Mouse (Mus musculus): ENCODE data around the gene Gm10203. TPM values are rescaled to one million over a fixed set of nuclear protein-coding genes. Genes with fewer than 3 reads are reported as not detected.

Gm10203 gene
- total and polyA plus RNA-seq, 2 experiments from 2014 or later: not detected

DNA sequence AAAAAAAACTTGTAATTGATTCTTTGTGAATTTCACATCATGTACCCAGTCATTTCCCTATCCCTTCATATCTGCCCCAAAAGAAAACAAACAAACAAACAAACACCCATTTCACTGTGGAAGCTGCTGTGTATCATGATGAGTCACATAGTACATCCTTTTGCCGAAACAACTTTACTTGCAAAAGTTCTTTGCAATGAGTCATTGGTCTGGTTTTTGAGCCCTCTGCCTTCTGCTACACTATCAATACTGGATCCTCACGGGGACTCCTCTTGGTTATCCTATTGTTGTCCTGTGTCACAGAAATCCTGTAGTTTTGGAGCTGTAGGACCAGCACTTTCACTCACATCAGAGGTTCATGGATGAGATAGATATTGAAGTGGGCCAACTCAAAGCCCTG lies 21.1 kb upstream of the Gm10203 start:
- H3K9ac ChIP-seq (replicated peaks; ENCODE audit: low read length): no peak overlapping the region
- H3K36me3 ChIP-seq (ENCODE audit: insufficient read depth, low read length): no peaks in the 10 kb centered on the region
- no peak overlapping the region for H3K4me2 ChIP-seq (ENCODE audit: low read depth, low read length)
- no peak overlapping the region for H3K4me3 ChIP-seq (ENCODE audit: low read length)
- no peak for DNase-seq (ENCODE audit: low spot score)
- no peaks in the 10 kb centered on the region for H3K27me3 ChIP-seq (ENCODE audit: insufficient read depth, low read length)
- no peak for ATAC-seq
- 71% methylated on average over 2 of the region's 2 CpGs for WGBS
- H3K27ac ChIP-seq: no peak overlapping the region
- no peak for TF ChIP-seq CTCF (IDR thresholded peaks at IDR 0.05; ENCODE audit: low read depth)
- H3K4me1 ChIP-seq (ENCODE audit: insufficient read depth, low read length): no peaks in the 10 kb centered on the region
- H3K9me3 ChIP-seq (ENCODE audit: low read length): no peaks in the 10 kb centered on the region

DNA sequence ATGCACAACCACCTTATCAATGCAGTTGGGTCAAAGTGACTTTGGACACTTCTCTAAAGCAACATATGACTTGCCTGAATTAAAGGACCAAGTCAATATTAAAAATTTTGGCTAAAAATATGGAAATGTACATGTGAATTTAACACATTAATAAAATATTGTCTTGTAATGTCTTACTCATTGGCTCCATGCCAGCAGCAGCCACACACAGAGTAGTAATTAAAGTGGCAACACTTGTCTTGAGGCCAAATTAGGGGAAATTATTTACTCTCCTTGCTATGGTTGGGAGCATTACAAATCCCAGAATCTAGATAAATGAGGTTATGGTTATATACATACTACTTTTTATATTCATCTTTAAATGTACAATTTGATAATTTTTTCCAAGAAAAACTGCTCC lies 13.0 kb upstream of the Gm10203 start:
- H3K4me2 ChIP-seq (ENCODE audit: low read depth, low read length): no peak overlapping the region
- H3K36me3 ChIP-seq (ENCODE audit: insufficient read depth, low read length): no peaks in the 10 kb centered on the region
- no peaks in the 10 kb centered on the region for H3K27me3 ChIP-seq (ENCODE audit: insufficient read depth, low read length)
- ATAC-seq (no peak), DNase-seq (ENCODE audit: low spot score) (no peak)
- no peaks in the 10 kb centered on the region for H3K9me3 ChIP-seq (ENCODE audit: low read length)
- H3K4me1 ChIP-seq (ENCODE audit: insufficient read depth, low read length): no peaks in the 10 kb centered on the region
- no peak overlapping the region for H3K4me3 ChIP-seq (ENCODE audit: low read length)
- H3K9ac ChIP-seq (replicated peaks; ENCODE audit: low read length): no peak overlapping the region
- no peak for TF ChIP-seq CTCF (IDR thresholded peaks at IDR 0.05; ENCODE audit: low read depth)
- H3K27ac ChIP-seq: no peak overlapping the region

DNA sequence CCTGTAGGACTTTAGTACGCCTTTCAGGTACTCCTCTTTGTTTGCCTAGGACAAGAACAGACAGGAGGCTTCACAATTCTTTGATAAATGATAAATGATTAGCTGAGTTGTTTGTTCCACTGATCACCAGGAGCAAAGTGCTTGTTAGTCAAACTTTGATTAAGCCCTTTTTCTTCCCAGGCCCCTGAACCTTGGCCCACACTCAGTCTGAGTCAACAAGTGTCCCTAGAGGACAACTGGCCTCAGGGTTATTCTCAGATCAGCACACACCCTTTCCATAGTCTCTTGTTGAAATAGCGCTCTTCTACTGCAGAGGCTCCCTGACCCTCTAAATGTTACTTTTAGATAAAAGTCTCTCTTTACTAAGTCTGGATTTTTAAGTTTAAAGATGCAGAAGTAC lies 11.0 kb upstream of the Gm10203 start:
- ATAC-seq (no peak), DNase-seq (ENCODE audit: low spot score) (no peak)
- no peak for TF ChIP-seq CTCF (IDR thresholded peaks at IDR 0.05; ENCODE audit: low read depth)
- H3K9me3 ChIP-seq (ENCODE audit: low read length): no peaks in the 10 kb centered on the region
- no peaks in the 10 kb centered on the region for H3K27me3 ChIP-seq (ENCODE audit: insufficient read depth, low read length)
- no peaks in the 10 kb centered on the region for H3K4me1 ChIP-seq (ENCODE audit: insufficient read depth, low read length)
- no peak overlapping the region for H3K9ac ChIP-seq (replicated peaks; ENCODE audit: low read length)
- no peaks in the 10 kb centered on the region for H3K36me3 ChIP-seq (ENCODE audit: insufficient read depth, low read length)
- 66% methylated on average over 2 of the region's 2 CpGs for WGBS
- H3K27ac ChIP-seq: no peak overlapping the region
- H3K4me3 ChIP-seq (ENCODE audit: low read length): no peak overlapping the region
- H3K4me2 ChIP-seq (ENCODE audit: low read depth, low read length): no peak overlapping the region

DNA sequence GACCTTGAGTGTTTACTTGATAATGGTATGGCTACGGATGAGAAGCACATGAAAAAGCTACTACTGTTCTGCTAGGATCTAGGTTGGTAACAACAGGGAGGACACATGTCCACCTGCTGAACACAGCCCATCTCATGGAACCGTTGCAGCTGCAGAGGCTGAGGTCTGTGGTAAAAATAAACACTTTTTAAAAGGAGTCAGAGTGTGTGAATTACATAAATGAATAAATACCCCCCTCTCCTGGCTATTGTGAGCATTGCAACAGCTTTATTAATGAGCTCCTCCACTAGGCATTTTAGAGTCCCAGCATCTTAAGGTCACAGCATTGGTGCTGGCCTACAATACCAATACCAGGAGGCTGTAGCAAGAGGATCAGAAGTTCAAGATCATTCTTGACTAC lies 10.1 kb upstream of the Gm10203 start:
- H3K4me1 ChIP-seq (ENCODE audit: insufficient read depth, low read length): no peaks in the 10 kb centered on the region
- 37% methylated on average over 2 of the region's 2 CpGs for WGBS
- no peaks in the 10 kb centered on the region for H3K36me3 ChIP-seq (ENCODE audit: insufficient read depth, low read length)
- no peak overlapping the region for H3K27ac ChIP-seq
- H3K27me3 ChIP-seq (ENCODE audit: insufficient read depth, low read length): no peaks in the 10 kb centered on the region
- peak; percentile 83 for TF ChIP-seq CTCF (IDR thresholded peaks at IDR 0.05; ENCODE audit: low read depth)
- ATAC-seq (peak; percentile 83), DNase-seq (ENCODE audit: low spot score) (peak; percentile 88)
- no peaks in the 10 kb centered on the region for H3K9me3 ChIP-seq (ENCODE audit: low read length)
- H3K9ac ChIP-seq (replicated peaks; ENCODE audit: low read length): no peak overlapping the region
- H3K4me2 ChIP-seq (ENCODE audit: low read depth, low read length): no peak overlapping the region
- no peak overlapping the region for H3K4me3 ChIP-seq (ENCODE audit: low read length)

DNA sequence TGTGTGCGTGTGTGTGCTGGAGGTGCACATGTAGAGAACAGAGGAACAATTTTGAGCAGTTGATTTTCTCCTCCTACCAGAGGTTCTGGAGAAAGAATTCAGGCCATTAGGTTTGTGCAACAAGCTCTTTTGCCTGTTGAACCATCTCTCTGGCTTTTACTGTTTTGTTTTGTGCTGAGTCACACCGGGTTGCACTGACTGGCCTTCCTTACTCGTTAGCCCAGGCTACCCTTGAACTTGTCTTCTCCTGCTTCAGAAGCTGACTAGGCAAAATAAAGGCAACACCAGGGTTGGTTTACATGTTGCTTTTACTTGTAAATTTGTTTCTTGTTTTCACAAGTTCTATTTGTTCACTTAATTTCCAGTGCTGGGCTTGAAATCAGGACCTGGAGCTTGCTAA lies 6.9 kb upstream of the Gm10203 start:
- no peak overlapping the region for H3K27ac ChIP-seq
- H3K4me1 ChIP-seq (ENCODE audit: insufficient read depth, low read length): no peaks in the 10 kb centered on the region
- no peak overlapping the region for H3K4me2 ChIP-seq (ENCODE audit: low read depth, low read length)
- no peaks in the 10 kb centered on the region for H3K9me3 ChIP-seq (ENCODE audit: low read length)
- no peaks in the 10 kb centered on the region for H3K27me3 ChIP-seq (ENCODE audit: insufficient read depth, low read length)
- DNase-seq (ENCODE audit: low spot score): no peak
- no peak overlapping the region for H3K9ac ChIP-seq (replicated peaks; ENCODE audit: low read length)
- H3K4me3 ChIP-seq (ENCODE audit: low read length): no peak overlapping the region
- no peaks in the 10 kb centered on the region for H3K36me3 ChIP-seq (ENCODE audit: insufficient read depth, low read length)
- ATAC-seq: no peak
- TF ChIP-seq CTCF (IDR thresholded peaks at IDR 0.05; ENCODE audit: low read depth): no peak
- 84% methylated on average over 3 of the region's 3 CpGs for WGBS

DNA sequence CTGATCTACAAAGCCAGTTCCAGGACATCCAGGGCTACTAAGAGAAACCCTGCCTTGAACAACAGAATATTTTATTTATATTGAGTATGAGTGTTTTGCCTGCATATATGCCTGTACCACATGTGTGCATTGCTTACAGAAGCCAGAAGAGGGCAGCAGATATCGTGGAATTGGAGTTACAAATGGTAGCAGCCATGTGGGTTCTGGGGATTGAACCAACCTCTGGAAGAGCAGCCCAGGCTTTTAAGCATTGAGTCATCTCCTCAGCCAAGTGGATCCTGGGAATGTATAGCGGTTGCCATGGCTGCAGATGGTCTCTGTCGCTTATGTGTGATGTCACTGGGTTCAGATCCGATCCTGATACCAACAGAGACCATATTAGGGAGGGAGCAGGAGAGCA lies 3.3 kb upstream of the Gm10203 start:
- H3K27ac ChIP-seq: no peak overlapping the region
- no peak overlapping the region for H3K4me2 ChIP-seq (ENCODE audit: low read depth, low read length)
- H3K9ac ChIP-seq (replicated peaks; ENCODE audit: low read length): no peak overlapping the region
- ATAC-seq (peak; percentile 45; the same call in 1 of the 2 replicates), DNase-seq (ENCODE audit: low spot score) (peak; percentile 46)
- no peak overlapping the region for H3K4me3 ChIP-seq (ENCODE audit: low read length)
- H3K36me3 ChIP-seq (ENCODE audit: insufficient read depth, low read length): no peaks in the 10 kb centered on the region
- no peaks in the 10 kb centered on the region for H3K27me3 ChIP-seq (ENCODE audit: insufficient read depth, low read length)
- WGBS: 61% methylated on average over 4 of the region's 4 CpGs
- TF ChIP-seq CTCF (IDR thresholded peaks at IDR 0.05; ENCODE audit: low read depth): peak; percentile 58
- no peaks in the 10 kb centered on the region for H3K9me3 ChIP-seq (ENCODE audit: low read length)
- H3K4me1 ChIP-seq (ENCODE audit: insufficient read depth, low read length): no peaks in the 10 kb centered on the region

DNA sequence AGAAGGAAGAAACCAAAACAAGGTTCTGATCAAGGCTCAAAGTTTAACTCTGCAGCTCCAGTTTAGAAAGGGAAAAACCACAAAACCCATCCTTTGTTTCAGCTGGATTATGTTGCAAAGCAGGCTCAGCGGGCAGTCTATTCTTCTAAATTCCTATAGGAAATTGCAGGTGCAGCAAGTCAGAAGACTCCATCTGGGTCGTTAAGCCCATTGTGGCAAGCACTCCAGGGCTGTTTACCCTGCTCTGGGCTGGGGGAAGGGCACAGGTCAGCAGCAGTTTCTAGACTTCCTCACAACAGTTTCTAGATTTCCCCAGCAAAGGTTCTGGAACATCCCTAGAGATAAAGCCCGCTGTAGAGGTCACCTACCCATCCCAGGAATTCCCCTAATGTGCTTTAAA lies 1.1 kb downstream of the Gm10203 start:
- DNase-seq (ENCODE audit: low spot score): no peak
- no peaks in the 10 kb centered on the region for H3K4me1 ChIP-seq (ENCODE audit: insufficient read depth, low read length)
- no peaks in the 10 kb centered on the region for H3K9me3 ChIP-seq (ENCODE audit: low read length)
- H3K4me2 ChIP-seq (ENCODE audit: low read depth, low read length): no peak overlapping the region
- H3K27me3 ChIP-seq (ENCODE audit: insufficient read depth, low read length): no peaks in the 10 kb centered on the region
- no peak overlapping the region for H3K27ac ChIP-seq
- H3K4me3 ChIP-seq (ENCODE audit: low read length): no peak overlapping the region
- H3K9ac ChIP-seq (replicated peaks; ENCODE audit: low read length): no peak overlapping the region
- no peak for TF ChIP-seq CTCF (IDR thresholded peaks at IDR 0.05; ENCODE audit: low read depth)
- 11% methylated on average over 3 of the region's 3 CpGs for WGBS
- ATAC-seq: no peak
- no peaks in the 10 kb centered on the region for H3K36me3 ChIP-seq (ENCODE audit: insufficient read depth, low read length)

Data from hindbrain, postnatal 0 days (tissue).